Mouse (Mus musculus): ENCODE measurements around the gene Cpn2.
A peak's percentile ranks its signal among the peaks of the same experiment; 100 is the strongest.

Cpn2 gene

DNA sequence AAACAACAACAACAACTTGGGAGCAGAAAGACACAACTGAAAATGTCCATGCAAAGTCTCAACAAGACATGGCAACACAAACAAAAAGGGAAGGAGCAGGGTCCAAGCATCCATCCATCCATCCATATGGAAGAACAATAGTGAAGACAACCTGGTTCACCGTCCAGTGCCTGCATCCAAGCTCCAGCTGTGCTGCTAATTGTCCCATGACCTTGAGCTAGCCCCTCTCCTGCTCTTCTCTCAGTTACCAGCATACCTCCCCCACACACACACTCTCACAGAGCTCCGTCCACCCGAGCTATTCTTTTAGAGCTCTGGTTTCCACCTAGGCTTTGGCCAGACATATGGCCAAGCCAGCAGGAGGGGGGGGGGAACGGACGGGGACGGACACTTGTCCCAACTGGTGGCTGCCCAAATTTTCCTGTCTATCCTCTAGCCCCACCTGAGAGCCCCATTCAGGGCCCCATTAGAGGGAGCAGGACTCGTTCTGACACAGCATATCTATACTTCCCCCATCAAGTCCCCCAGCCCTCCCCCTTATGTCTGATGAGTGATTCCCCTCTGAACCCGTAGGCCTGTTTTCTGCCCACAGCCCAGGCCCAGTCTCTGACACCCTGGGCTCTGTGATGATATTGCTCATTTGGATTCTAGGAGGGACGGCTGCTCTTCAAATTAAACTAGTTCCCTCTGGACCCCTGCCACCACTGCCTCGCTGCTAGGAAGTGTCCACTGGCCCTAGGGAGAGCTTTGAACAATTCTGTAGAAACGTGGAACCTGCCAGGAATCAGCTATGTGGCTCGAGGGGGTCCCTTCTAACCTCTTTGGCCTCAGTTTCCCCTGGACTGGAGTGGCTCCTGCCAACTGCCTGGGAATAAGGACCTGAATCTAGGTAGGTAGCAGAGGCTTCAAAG lies 32.4 kb downstream of the Cpn2 start:
- no peak for DNase-seq

DNA sequence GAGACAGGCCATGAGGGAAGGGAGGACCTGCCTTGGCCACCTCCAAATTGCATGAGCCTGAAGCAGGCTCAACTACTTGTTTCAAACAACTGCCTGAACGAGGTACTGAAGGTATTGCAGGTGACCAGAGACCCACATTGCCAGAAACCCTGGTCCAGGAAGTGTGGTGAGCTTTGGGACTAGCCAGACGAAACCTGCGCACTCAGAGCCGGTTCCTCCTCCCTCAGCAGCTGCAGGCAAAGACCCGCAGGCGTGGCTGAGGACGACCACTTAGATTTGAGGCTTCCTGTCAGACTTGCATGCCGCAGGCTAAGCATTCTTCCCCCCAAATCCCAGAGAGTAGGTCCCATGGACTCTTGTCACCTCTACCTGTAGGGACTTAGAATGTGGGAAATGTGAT lies 33.2 kb downstream of the Cpn2 start:
- DNase-seq = peak; percentile 35 to 38

DNA sequence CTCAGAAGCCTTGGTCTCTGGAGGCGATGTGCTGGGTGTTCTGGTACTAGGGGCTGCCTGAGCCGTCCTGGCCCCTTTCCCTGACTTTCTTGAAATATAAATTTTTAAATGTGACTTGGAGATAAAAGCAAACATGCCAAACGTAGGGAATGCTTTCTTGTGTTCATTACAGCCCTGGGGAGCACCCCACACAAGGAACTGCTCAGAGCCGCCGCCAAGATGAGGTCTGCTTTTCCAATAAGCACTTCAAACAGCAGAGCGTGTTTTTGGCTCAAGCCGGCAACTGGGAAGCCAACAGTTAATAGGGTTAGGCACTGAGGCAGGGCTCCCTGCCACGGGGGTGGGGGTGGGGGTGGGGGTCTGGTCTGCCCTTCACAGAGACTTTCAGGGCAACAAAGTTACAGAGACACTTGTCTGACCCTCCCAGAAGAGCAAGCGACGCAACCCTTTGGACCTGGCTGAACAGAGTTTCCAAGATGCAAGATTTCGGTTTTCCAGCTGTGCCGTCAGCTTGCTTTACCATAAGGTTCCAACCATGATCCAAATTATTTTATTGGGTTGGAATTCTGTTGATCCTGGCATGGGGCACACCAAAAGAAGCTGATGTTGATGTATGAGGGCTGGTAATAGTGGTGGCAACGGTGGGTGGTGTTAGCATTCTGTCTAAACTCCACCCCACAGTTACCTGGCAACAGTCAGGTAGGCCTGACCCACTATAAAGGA lies 35.3 kb downstream of the Cpn2 start:
- DNase-seq = no peak

DNA sequence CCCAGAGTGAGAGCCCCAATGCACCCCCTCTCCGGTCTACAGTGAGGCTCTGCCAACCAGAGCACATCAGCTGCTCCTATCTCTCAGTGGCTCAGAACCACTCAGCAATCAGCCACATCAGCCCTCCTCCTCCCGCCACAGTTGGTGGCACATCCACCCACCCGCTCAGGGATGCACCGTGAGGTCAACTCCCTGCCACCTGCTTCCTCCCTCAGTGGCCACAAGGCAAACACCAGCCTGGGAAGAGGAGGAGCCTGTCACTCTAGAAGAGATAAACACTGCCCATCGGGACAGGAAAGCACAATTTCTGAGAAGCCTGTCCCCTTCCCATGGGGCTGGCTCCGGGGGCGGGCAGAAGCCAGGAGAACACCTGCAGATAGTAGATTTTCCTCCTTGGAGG lies 39.9 kb downstream of the Cpn2 start:
- peak; percentile 61 to 62 for DNase-seq

DNA sequence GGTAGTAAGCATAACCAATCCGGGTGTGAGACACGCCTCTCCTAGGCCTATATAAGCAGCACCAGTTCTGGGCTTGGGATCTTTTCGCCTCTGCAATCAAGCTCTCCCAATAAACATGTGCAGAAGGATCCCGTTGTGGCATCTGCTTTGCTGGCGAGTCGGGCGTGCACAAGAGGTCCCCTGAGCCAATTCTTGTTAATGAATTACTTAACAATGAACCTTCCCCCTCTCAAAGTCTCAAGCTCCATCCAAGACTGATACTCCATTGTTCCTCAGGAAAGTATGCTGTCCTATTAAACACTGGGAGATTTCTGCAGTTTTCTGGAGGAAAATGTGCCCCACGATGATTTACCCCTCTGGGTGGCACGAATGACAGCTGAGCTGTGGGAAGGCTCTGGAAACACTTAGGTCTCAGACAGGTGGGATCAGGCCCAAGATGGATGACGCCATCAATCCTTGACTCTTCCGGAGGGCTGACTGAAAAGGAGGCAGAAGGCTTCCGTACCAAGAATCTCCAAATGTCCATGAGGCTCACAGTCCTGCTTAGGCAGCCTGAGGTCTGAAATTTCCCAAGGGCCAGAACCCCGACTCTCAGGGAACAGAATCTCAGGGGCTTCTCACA lies 46.0 kb downstream of the Cpn2 start:
- no peak for DNase-seq

GRCm38 (mm10) chr16:30215811-30216210 lies 51.5 kb downstream of the Cpn2 start:
- no peak for DNase-seq

GRCm38 (mm10) chr16:30213644-30214043 lies 53.7 kb downstream of the Cpn2 start:
- no peak for DNase-seq

- no peak for DNase-seq
Measured at GRCm38 (mm10) chr16:30212035-30212434, 55.3 kb downstream of the Cpn2 start.

GRCm38 (mm10) chr16:30209264-30209663 lies 58.0 kb downstream of the Cpn2 start:
- peak; percentile 37 to 43 for DNase-seq

DNA sequence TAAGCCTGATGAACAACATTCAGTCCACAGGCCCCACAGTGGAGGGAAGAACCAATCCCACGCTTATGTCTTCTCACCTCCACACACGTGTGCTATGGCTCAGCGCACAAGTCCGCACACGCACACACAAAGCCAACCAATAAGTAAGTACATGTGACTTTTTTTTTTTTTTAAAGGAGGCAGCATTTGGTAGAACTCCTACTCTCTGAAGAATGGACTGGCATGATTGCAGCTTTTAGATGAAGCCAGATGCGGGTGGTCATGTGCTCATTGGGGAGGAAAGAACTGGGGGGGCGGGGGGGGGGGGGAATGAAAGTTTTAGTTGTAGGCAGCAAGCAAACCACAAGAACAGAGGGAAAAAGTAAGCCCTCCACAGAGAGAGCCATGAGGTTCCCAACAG lies 59.3 kb downstream of the Cpn2 start:
- DNase-seq = no peak

DNA sequence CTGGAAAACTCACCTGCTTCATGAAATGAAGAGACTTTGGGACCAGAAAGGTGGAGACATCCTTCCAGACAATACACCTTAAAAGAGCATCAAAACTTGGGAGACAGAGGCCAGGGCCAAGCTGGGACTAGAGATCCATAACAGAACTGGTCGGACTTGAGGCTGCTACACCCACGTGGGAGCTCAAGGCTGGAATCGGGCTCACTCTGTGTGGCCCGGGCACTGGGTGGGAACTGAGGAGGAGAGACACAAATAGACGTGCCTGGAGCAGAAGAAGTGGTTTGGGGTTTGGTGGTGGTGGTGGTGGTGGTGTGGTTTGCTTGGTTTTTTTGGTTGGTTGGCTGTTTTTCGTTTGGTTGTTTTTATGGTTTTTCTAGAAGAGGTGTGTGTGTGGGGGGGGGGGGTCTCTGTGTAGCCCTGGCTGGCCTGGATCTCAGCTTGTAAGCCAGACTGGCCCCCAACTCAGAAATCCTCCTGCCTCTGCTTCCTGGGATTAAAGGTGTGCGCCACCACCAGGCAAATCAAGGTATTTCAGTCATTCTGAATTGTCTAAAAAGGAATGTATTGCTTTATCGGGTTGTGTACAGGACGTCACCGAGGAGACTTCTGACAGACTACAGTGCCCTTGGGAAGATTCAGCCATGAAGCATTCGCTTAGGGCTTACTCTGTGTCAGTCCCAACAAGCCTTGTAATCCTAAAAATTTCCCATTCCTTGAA lies 60.0 kb downstream of the Cpn2 start:
- DNase-seq = peak; percentile 29 to 38

Measured in B cell, adult 2 months (primary cell).